Mouse (Mus musculus) heart, adult 2 months (tissue): ENCODE measurements at regions not wholly inside any gene's neighbourhood (a gene's known extent, or its start where the extent isn't known, plus 50 kb on each side); places are given as distances from the start of the nearest gene placed in this dataset.

Experiments used
- CTCF ChIP-seq: fragments of 200-600 bp; IDR thresholded peaks from 2 replicates; pipeline ENCODE4 v1.8.1; 2022; ENCODE audit warnings: antibody characterized with exemption, mild to moderate bottlenecking, moderate library complexity
- EP300 ChIP-seq: fragments of 200-500 bp; IDR thresholded peaks from 2 replicates; pipeline ENCODE4 v1.6.1; 2011; ENCODE audit warnings: low read depth, low read length, control low read depth; ENCODE audit not compliant: insufficient read depth
- POLR2A ChIP-seq: fragments of 200-500 bp; IDR thresholded peaks from 2 replicates; pipeline ENCODE4 v1.6.1; 2011; ENCODE audit warnings: mild to moderate bottlenecking, low read depth, low read length, control low read depth; ENCODE audit not compliant: insufficient read depth

- TF ChIP-seq CTCF, result no peak
- TF ChIP-seq POLR2A, result no peak
- TF ChIP-seq EP300, result no peak
Measured at GRCm38 (mm10) chr14:104694174-104694803, 171.8 kb upstream of the Rnf219 start.
